Mouse (Mus musculus): Measurements from ENCODE around the gene Mvb12b.

- TF ChIP-seq CTCF (conservative IDR thresholded peaks at IDR 0.05; ENCODE audit: low read length) (no peak), POU5F1 (IDR thresholded peaks at IDR 0.05; ENCODE audit: borderline replicate concordance, low read length) (no peak)
Measured at GRCm38 (mm10) chr2:33754980-33755632, 132.6 kb downstream of the Mvb12b start.

Measured in E14TG2a.4 (cell line).